Mouse (Mus musculus): ENCODE results near the gene Gsn.

The Gsn gene

GRCm38 (mm10) chr2:35278371-35279210 lies 22.4 kb downstream of the Gsn start:
- DNase-seq (ENCODE audit: low read depth in 1 of 2, low spot score in 2 of 2), result no peak

- DNase-seq (ENCODE audit: low read depth in 1 of 2, low spot score in 2 of 2), result no peak
Measured at GRCm38 (mm10) chr2:35280001-35280400, 23.8 kb downstream of the Gsn start.

GRCm38 (mm10) chr2:35282214-35282613 lies 26.0 kb downstream of the Gsn start:
- DNase-seq (ENCODE audit: low read depth in 1 of 2, low spot score in 2 of 2), result no peak

DNA sequence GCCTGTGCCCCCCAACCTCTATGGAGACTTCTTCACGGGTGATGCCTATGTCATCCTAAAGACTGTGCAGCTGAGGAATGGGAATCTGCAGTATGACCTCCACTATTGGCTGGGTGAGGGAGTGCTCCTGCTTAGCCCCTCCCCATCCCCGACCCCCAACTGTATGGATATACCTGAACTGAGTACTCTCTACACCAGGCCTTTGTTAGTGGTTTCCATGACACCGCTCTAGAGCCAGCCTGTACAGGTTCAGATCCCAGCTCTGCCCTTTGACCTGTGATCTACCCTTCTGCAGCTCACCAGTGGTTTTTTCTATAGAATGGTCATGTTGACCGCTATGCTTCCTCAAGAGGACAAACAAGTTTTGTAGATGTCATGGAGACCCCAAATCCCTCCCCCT lies 27.8 kb downstream of the Gsn start:
- no peak for DNase-seq (ENCODE audit: low read depth in 1 of 2, low spot score in 2 of 2)

GRCm38 (mm10) chr2:35285209-35285608 lies 29.0 kb downstream of the Gsn start:
- DNase-seq (ENCODE audit: low read depth in 1 of 2, low spot score in 2 of 2), result no peak

GRCm38 (mm10) chr2:35287017-35287620 lies 30.9 kb downstream of the Gsn start:
- DNase-seq (ENCODE audit: low read depth in 1 of 2, low spot score in 2 of 2), result no peak

DNA sequence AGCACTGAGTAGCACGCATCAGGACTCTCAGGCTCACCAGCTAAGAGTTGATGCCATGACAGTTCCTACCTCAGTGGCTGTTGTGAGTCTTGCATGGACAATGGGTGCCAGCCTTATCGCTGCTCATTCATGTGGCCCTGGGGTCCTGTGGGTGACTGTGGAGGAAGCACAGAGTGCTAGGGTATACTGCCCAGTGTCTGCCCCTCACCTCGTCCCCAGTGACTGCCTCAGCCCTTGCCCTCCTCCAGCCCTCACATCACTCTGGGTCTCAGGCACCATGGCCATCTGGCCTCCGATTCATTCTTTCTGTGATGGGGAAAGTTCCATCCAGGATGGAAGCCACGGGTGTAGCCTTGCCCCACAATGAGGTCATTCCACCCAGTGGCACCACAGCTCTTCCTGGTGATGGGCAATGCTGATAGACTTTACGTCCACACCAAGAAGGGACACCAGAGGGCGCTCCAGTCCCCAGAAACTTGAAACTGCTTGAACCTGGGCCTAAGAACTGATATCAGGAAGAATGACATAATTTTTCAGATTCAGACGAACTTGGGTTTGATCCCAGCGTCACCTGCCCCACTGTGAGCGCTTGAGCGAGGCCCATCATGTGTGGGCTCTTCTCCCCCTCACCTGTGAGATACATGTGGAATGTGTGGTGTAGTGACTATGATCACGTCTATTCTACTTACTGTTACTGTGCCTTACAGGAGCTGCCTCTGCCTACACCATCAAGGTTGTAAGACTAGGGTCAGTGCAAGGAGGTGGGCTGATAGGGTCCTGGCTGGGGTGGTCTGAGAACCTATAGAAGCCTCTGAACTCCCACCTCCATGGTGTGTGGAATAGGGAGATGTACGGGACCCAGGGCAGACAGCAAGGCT lies 32.8 kb downstream of the Gsn start:
- peak; percentile 61 to 73 for DNase-seq (ENCODE audit: low read depth in 1 of 2, low spot score in 2 of 2)

DNA sequence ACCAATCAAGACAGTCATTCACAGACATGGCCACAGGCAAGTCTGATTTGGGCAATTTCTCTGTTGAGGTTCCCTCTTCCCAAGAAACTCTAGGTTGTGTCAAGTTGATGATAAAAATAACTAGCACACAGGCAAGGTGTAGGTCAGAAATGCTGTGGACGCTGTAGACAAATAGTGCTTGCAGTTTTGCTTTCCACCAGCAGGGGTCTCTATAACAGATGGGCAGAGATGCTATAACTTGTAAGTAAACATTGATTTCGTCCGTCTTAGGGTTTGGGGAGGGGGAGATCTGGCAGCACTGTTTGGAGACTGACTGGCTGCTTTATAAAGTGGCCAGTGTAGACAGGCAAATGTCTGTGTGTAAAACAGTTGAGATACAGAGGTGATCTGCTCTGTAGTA lies 35.7 kb downstream of the Gsn start:
- DNase-seq (ENCODE audit: low read depth in 1 of 2, low spot score in 2 of 2), result peak in 1 of 2 experiments; percentile 40

DNA sequence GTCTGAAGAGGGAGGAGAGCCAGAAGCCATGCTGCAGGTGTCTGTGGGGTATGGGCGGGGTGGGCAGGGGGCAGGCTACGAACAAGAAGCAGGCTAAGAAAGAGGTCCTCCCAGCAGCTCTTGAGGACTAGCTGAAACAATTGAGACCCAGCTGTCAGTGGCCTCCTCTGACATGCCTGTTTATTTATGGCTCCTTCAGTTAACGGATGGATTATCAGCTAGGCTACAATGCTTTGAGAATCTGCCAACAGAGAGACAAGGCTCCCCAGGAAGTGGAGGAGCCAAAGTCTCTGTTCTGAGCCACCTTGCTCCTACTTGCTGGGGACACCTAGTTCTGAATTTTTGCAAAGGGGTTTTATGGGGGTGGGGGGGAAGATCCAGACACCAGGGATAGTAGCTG lies 36.5 kb downstream of the Gsn start:
- DNase-seq (ENCODE audit: low read depth in 1 of 2, low spot score in 2 of 2), result no peak

- no peak for DNase-seq (ENCODE audit: low read depth in 1 of 2, low spot score in 2 of 2)
Measured at GRCm38 (mm10) chr2:35293291-35293690, 37.1 kb downstream of the Gsn start.

- peak; percentile 26 to 67 for DNase-seq (ENCODE audit: low read depth in 1 of 2, low spot score in 2 of 2)
Measured at GRCm38 (mm10) chr2:35297703-35298332, 41.6 kb downstream of the Gsn start.

DNA sequence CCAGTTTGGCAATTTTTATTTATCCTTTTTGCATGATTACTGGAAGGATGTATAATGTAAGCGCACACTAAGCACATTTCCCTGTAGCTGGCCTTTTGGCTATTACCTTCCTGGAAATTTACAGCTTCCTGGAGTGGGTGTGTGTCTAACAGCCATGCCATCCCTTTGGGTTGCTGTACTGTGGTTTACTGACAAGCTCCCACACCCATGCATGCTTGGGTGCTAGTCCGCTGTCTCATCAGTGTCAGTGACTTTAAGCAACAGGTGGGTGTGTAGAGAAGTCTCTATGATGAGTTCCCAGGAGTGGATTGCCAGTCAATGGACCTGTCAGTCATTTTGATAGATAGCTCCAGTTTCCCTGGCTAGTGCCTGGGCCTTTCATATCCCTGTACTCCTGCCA lies 43.3 kb downstream of the Gsn start:
- no peak for DNase-seq (ENCODE audit: low read depth in 1 of 2, low spot score in 2 of 2)

GRCm38 (mm10) chr2:35302049-35302885 lies 46.1 kb downstream of the Gsn start:
- DNase-seq (ENCODE audit: low read depth in 1 of 2, low spot score in 2 of 2), result no peak

GRCm38 (mm10) chr2:35308166-35308565 lies 52.0 kb downstream of the Gsn start:
- peak; percentile 36 to 43 for DNase-seq (ENCODE audit: low read depth in 1 of 2, low spot score in 2 of 2)

DNA sequence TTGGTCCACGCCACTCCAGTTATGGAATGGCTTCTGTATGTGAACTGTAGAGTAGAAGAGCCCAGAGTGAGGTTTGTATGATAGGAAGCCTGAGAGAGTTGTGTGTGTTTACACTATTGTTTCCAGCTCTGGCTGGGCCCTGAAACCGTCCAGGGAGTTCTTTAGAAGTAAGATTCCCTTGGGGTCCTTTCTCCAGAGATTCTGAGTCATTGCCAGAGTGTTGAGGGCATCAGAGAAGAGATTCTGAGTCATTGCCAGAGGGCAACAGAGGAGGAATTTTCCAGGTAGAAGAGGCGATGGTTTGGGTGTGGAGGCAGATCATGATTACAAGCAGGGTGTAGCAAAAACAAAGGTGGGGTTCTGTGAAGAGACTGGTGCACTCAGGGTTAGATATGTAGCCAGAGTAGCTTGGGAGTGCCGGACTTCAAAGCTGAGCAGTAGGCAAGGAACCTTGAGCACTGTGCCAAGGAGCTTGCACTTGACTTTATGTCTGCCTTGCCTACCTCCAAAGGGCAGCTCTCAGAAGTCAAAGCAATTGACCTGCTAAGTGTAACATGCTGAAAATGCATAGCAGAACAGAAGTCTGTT lies 53.8 kb downstream of the Gsn start:
- DNase-seq (ENCODE audit: low read depth in 1 of 2, low spot score in 2 of 2), result no peak

- no peak for DNase-seq (ENCODE audit: low read depth in 1 of 2, low spot score in 2 of 2)
Measured at GRCm38 (mm10) chr2:35314300-35314699, 58.1 kb downstream of the Gsn start.

GRCm38 (mm10) chr2:35317604-35318003 lies 61.4 kb downstream of the Gsn start:
- DNase-seq (ENCODE audit: low read depth in 1 of 2, low spot score in 2 of 2), result no peak

DNA sequence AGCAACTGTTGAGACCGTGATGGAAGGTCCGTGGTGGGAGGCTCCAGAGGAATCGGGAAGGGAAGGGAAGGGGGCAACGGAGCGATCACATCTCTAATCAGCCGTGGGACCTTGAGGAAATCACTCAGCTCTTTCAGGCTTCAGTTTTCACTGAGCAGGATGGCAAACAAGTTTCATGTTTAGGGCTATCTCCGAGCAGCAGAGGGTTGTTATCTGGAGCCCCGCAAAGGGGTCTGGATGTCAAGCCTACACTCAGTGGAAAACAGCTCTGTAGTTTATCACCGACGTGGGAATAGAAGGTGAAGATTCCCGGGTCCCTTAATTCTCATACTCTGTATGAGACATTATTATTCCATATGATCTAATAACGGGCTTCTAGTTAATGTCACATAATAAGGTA lies 62.2 kb downstream of the Gsn start:
- DNase-seq (ENCODE audit: low read depth in 1 of 2, low spot score in 2 of 2), result no peak

DNA sequence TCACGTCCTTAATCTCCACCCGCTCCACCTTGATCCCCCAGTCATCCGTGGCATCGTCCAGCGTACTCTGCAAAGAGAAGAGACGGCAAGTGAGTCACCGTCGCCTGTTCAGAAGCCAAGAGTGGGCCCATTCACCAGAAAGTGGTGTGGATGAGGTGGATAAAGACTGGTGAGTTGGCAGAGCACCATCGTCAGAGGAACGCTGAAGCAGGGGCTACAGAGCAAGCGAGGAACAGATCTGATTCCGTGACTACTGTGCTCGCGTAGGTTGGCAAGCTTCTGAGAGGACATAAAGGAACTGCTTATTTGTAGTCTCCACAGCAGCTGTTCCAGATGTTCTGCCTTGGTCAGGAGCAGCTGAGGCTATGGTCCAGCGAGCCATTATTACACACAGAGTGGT lies 64.2 kb downstream of the Gsn start:
- no peak for DNase-seq (ENCODE audit: low read depth in 1 of 2, low spot score in 2 of 2)
